Mouse (Mus musculus) embryonic facial prominence, embryonic 11.5 days (tissue): ENCODE data around the gene Acad12. TPM values are rescaled to one million over a fixed set of nuclear protein-coding genes. Genes with fewer than 3 reads are reported as not detected.
"Not testable (repeated sequence)": the region's sequence is repeated elsewhere in the genome, so short reads cannot be mapped to it uniquely, and the experiment has no call there.

ENCODE experiments used
- ATAC-seq: fragments of 200-750 bp; cut with Nextera tagmentation; replicated peaks from 2 replicates; pipeline ENCODE4 v1.8.0; 2017; ENCODE audit warnings: low read depth; ENCODE audit not compliant: insufficient number of reproducible peaks, low FRiP score, low TSS enrichment
- DNase-seq: peaks from one replicate; pipeline ENCODE4 v3.0.0-alpha.2; 2015; ENCODE audit warnings: low spot score
- H3K27ac ChIP-seq: fragments of 300-500 bp; sonication (generic); replicated peaks from 2 replicates; pipeline ENCODE4 v1.5.1; 2014; ENCODE audit warnings: mild to moderate bottlenecking, low read depth, low read length, control low read depth
- H3K27me3 ChIP-seq: fragments of 300-500 bp; sonication (generic); 2 replicates; pipeline ENCODE4 v1.6.1; 2014; ENCODE audit warnings: mild to moderate bottlenecking, low read length, moderate library complexity, mixed read lengths; ENCODE audit not compliant: control insufficient read depth, insufficient read depth
- H3K36me3 ChIP-seq: fragments of 300-500 bp; sonication (generic); replicated peaks from 2 replicates; pipeline ENCODE4 v1.6.1; 2014; ENCODE audit warnings: low read depth, mild to moderate bottlenecking, low read length, moderate library complexity, mixed read lengths; ENCODE audit not compliant: control insufficient read depth, insufficient read depth
- H3K4me1 ChIP-seq: fragments of 300-500 bp; sonication (generic); 2 replicates; pipeline ENCODE4 v1.6.1; 2014; ENCODE audit warnings: low read length, mixed read lengths; ENCODE audit not compliant: control insufficient read depth, insufficient read depth
- H3K4me2 ChIP-seq: fragments of 300-500 bp; sonication (generic); 2 replicates; pipeline ENCODE4 v1.6.1; 2014; ENCODE audit warnings: low read depth, mild to moderate bottlenecking, control low read depth, low read length, moderate library complexity
- H3K4me3 ChIP-seq: fragments of 300-500 bp; sonication (generic); 2 replicates; pipeline ENCODE4 v1.5.1; 2014; ENCODE audit warnings: low read depth, low read length, control low read depth
- H3K9ac ChIP-seq: fragments of 300-500 bp; sonication (generic); replicated peaks from 2 replicates; pipeline ENCODE4 v1.6.1; 2014; ENCODE audit warnings: mild to moderate bottlenecking, control low read depth, low read length
- H3K9me3 ChIP-seq: fragments of 300-500 bp; sonication (generic); replicated peaks from 2 replicates; pipeline ENCODE4 v1.6.1; 2016; ENCODE audit warnings: mild to moderate bottlenecking, low read length, inconsistent platforms, mixed read lengths; ENCODE audit not compliant: control insufficient read depth
- WGBS: fragments of 180-500 bp; shearing (Covaris S2); extraction: QIAGEN DNeasy Blood & Tissue Kit; methylation state at CpG from one replicate; pipeline ENCODE4 v1.1.7; 2014; 5-methylcytosine and 5-hydroxymethylcytosine counted together
- polyA plus RNA-seq: library from polyadenylated mRNA; unstranded; fragments of >200 nt; fragmentation: Nextera tagmentation; extraction: Ambion mirVana; gene quantifications from 2 replicates; pipeline ENCODE4 v1.2.1, GENCODE M21; 2014

Gene Acad12
- polyA plus RNA-seq, 1 experiment from 2014 or later, result 1.5 TPM

GRCm38 (mm10) chr5:121632804-121633203, 14.1 kb upstream of the Acad12 start:
- H3K4me3 ChIP-seq, result no peak overlapping the region
- H3K4me1 ChIP-seq, result no peaks in the 10 kb centered on the region
- H3K27ac ChIP-seq, result no peak overlapping the region
- DNase-seq, result no peak
- no peak overlapping the region for H3K4me2 ChIP-seq
- H3K9ac ChIP-seq, result no peak overlapping the region
- no peaks in the 10 kb centered on the region for H3K27me3 ChIP-seq
- WGBS, result 44% methylated on average over 3 of the region's 3 CpGs
- no peaks in the 10 kb centered on the region for H3K36me3 ChIP-seq
- ATAC-seq, result no peak
- H3K9me3 ChIP-seq, result no peaks in the 10 kb centered on the region

GRCm38 (mm10) chr5:121631106-121631647, 12.4 kb upstream of the Acad12 start:
- WGBS, result 67% methylated on average over 8 of the region's 9 CpGs
- not testable (repeated sequence) for H3K4me2 ChIP-seq, H3K4me3 ChIP-seq, H3K9me3 ChIP-seq, H3K27me3 ChIP-seq, ATAC-seq, H3K4me1 ChIP-seq, H3K9ac ChIP-seq, DNase-seq, H3K27ac ChIP-seq, H3K36me3 ChIP-seq

GRCm38 (mm10) chr5:121627871-121628270, 9.1 kb upstream of the Acad12 start:
- Histone ChIP-seq H3K27me3 (no peaks in the 10 kb centered on the region), H3K9me3 (no peaks in the 10 kb centered on the region), H3K4me1 (no peaks in the 10 kb centered on the region), H3K36me3 (no peaks in the 10 kb centered on the region), H3K9ac (no peak overlapping the region), H3K27ac (no peak overlapping the region), H3K4me2 (no peak overlapping the region), H3K4me3 (no peak overlapping the region)
- ATAC-seq (no peak), DNase-seq (peak; percentile 77)
- 0% methylated on average over 1 of the region's 1 CpGs for WGBS

GRCm38 (mm10) chr5:121623241-121623640, 4.5 kb upstream of the Acad12 start:
- no peak overlapping the region for H3K4me3 ChIP-seq
- no peaks in the 10 kb centered on the region for H3K27me3 ChIP-seq
- H3K4me2 ChIP-seq, result no peak overlapping the region
- WGBS, result 86% methylated on average over 3 of the region's 3 CpGs
- no peaks in the 10 kb centered on the region for H3K36me3 ChIP-seq
- ATAC-seq (no peak), DNase-seq (no peak)
- H3K27ac ChIP-seq, result no peak overlapping the region
- no peak overlapping the region for H3K9ac ChIP-seq
- no peaks in the 10 kb centered on the region; the same call in 1 of the 2 replicates for H3K4me1 ChIP-seq
- H3K9me3 ChIP-seq, result no peaks in the 10 kb centered on the region

GRCm38 (mm10) chr5:121621102-121621501, 2.4 kb upstream of the Acad12 start:
- H3K9ac ChIP-seq, result no peak overlapping the region
- 93% methylated on average over 5 of the region's 5 CpGs for WGBS

GRCm38 (mm10) chr5:121614921-121615320, 3.8 kb downstream of the Acad12 start:
- H3K4me3 ChIP-seq, H3K27ac ChIP-seq, H3K4me2 ChIP-seq, H3K27me3 ChIP-seq, H3K9me3 ChIP-seq, DNase-seq, H3K36me3 ChIP-seq, H3K9ac ChIP-seq, H3K4me1 ChIP-seq, ATAC-seq: not testable (repeated sequence)
- 85% methylated on average over 3 of the region's 3 CpGs for WGBS

More at GRCm38 (mm10) chr5:121621102-121621501, 2.4 kb upstream of the Acad12 start:
- no peaks in the 10 kb centered on the region for H3K9me3 ChIP-seq
- H3K27me3 ChIP-seq, result no peaks in the 10 kb centered on the region
- H3K27ac ChIP-seq, result no peak overlapping the region
- no peak overlapping the region for H3K4me2 ChIP-seq
- DNase-seq, result no peak
- H3K36me3 ChIP-seq, result no peaks in the 10 kb centered on the region
- H3K4me1 ChIP-seq, result no peaks in the 10 kb centered on the region; the same call in 1 of the 2 replicates
- H3K4me3 ChIP-seq, result no peak overlapping the region
- no peak for ATAC-seq

GRCm38 (mm10) chr5:121612036-121612435, 6.7 kb downstream of the Acad12 start:
- H3K4me3 ChIP-seq, result no peak overlapping the region
- H3K4me2 ChIP-seq, result no peak overlapping the region
- no peaks in the 10 kb centered on the region for H3K4me1 ChIP-seq
- no peaks in the 10 kb centered on the region for H3K36me3 ChIP-seq
- no peaks in the 10 kb centered on the region for H3K27me3 ChIP-seq
- 90% methylated on average over 6 of the region's 6 CpGs for WGBS
- no peak overlapping the region for H3K27ac ChIP-seq
- H3K9me3 ChIP-seq, result no peaks in the 10 kb centered on the region
- no peak for ATAC-seq
- no peak for DNase-seq
- no peak overlapping the region for H3K9ac ChIP-seq

GRCm38 (mm10) chr5:121609556-121610135, 9.1 kb downstream of the Acad12 start:
- H3K36me3 ChIP-seq, H3K4me3 ChIP-seq, DNase-seq, H3K4me1 ChIP-seq, H3K27me3 ChIP-seq, H3K9me3 ChIP-seq, H3K9ac ChIP-seq, H3K4me2 ChIP-seq, H3K27ac ChIP-seq: not testable (repeated sequence)
- WGBS, result 48% methylated on average over 8 of the region's 8 CpGs
- 0 out of 2 replicates have a peak, but pooled peaks have one; percentile 23 for ATAC-seq
